Mouse (Mus musculus): Measurements from ENCODE around the gene Khsrp.

The Khsrp gene

GRCm38 (mm10) chr17:57029691-57030090 is 1.6 kb downstream of the Khsrp start:
- no peak for DNase-seq (ENCODE audit: low read depth)

DNA sequence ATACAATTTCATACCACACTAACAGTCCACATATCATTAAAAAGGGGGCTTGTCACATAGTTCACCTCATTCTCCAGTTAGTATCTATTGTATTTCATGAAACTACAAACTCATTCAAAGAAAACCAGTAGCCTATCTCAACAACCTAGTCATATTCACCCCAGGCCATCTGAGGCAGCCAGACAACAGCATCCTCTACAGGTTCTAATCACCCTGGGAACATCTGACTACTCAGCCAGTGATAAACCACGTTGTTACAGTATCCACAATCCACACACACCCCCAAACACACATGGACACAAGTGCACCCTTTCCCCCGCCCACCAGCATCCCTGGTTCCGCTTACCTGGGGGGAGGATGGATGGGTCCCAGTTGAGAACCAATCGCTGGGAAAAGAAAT is 3.9 kb downstream of the Khsrp start:
- DNase-seq (ENCODE audit: low read depth) = no peak

DNA sequence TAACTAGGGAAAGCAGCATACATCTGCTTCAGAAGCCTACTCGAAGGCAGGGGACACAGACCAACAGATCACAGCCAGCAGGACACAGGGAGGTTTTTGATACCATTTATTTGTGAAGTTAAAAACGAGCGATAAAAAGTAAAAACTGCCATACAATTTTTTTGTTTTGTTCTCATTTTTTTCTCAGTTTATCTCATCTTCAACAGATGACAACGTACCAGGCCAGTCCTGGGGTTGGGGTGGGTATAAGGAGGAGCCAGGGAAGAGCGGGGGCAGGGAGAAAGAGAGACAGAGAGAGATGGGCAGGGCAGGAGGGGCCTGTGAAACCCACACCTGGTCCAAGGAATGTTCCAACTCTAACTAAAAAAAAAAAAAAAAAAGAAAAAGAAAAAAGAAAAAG is 10.4 kb downstream of the Khsrp start:
- no peak for DNase-seq (ENCODE audit: low read depth)

DNA sequence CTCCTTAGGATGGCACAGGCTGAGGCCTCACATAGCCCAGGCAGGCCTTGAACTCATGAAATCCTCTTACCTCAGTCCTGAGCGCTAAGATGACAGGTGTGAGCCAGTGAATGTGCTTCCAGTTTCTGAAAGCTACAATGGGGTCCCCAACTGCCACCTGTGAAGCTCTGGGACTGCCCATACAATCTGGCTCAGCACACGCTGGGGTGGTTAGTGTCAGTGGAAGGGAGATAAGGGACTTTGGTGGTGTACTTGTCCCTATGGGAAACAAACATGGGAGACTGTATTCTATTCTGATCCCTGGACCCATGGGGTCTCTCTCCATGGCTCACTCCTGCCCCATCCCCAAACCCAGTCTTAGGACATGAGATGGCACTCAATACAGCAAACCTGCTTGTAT is 11.6 kb downstream of the Khsrp start:
- no peak for DNase-seq (ENCODE audit: low read depth)

DNA sequence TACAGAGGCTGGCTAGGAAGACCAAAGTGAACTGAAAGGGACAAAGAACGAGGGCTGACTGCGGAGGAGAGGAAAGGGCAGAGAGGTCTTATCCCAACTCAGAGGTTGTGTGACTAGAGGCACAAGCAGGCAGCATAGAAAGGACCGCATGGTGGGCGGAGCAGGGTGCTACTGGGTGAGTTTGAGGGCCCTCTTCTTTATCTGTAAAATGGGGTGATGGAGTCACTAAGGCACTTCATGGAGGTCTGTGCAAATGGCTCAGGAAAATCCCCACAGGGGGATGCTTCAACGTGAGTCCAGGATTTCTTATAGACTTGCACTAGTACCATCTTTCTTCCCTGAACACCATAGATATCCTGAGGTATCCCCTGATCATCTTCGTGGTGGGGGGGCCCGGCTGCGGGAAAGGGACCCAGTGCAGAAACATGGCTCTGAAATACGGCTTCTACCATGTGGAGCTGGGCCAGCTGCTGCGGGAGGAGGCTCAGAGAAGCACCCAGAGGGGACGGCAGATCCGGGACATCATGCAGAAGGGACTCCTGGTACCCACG is 19.0 kb downstream of the Khsrp start:
- DNase-seq (ENCODE audit: low read depth) = no peak

DNA sequence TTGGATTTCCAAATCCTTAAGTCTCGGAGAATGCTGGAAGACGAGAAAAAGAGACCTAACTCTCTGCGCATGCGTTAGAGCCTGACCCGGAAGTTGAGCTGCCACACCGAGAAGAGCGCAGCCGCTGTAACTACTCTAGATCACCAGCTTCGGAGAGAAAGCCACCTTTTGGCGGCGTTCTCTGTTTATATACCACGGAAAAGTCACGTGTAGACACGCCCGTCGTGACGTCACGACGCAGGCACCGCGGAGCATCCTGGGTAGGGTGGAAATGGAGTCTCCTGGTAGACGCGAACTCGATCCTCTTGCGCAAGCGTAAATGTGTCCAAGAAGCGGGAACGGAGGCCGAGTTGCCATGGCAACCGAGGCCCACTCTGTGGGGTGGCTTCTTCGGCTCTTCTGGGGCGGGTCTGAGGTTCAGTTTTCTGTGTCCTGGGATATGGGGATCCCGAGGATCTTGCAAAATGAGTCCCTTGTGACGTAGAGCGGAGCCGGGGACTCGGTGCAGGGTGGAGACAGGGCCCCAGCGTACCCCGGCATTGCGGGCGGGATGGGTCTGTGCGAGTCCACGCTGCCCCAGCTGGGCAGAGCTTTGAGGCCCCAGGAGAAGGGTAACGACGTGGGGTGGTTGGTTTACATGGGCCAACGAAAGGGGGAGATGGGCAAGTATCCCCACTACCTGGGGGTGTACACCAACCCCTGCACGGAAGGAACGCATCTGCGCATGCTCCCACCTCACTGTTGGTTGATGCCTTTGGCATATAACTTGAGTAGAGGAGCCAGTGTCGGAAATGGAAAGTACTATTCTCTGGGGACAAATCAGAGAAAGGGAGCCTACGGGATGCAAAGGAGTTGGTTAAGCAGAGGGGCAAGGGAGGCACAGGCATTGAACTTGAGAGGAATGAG is 19.8 kb downstream of the Khsrp start, which contains the start of the genes Gtf2f1 and Gm17949:
Gene Gtf2f1, minus strand, starts transcription at position 53 of the 906 bp plus-strand sequence.
Gene Gm17949, plus strand, starts transcription at position 234 of the 906 bp plus-strand sequence.
- peak; percentile 100 for DNase-seq (ENCODE audit: low read depth)

- no peak for DNase-seq (ENCODE audit: low read depth)
Observed at GRCm38 (mm10) chr17:57010911-57011235, 20.4 kb downstream of the Khsrp start.

DNA sequence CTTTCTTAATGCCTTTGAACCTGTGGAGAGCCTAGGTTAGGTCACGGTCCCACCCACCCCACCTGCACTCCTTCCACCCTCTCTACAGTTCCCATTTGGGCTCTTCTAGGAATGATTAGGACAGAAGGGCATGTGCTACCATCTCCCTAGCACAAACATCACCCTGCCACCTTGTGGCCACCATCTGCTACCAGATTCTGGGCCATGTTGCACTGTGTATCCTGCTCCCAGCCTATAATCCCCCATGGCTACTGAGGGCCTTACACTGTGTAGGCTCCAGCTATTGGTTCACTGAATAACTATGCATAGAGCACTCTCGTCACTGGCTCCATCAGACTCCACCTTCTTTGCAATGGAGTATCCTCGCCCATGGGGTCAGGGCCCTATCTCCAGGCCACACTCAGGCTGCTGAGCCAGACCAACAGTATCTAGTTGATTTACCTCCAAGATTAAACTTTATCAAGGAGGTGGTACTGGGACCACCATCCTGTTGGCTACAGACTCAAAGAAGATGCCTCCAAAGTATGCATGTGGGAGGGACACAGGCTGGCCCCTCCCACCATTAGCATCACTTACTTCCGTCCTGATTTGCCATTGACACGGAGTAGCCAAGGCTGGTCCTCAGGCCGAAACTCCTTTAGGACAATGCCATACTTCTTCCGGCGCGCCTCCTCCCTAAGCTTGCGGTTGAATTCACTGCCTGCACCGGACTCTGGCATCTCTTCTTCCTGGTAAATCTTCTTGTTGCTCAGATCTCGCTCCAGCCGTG is 24.0 kb downstream of the Khsrp start:
- DNase-seq (ENCODE audit: low read depth) = no peak

- DNase-seq (ENCODE audit: low read depth) = no peak
Observed at GRCm38 (mm10) chr17:57003994-57004393, 27.3 kb downstream of the Khsrp start.

DNA sequence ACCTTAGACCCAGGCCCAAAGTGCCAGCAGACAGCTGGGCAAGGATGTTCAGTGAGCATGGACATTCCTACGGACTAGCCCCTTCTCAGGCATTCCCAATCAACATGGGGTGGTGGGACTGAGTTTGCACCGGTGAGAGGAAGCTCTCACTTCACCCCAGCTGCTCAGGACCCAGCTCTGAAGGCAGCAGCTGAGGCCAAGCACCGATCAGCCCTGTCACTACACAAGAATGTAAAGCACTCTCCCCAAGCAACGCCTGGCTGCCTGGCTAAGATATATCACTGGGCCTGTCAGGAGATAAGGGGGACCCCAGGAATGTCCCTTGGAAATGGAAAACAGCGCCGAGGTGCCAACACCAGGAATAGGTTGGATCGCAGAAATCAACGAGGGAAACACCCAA is 30.1 kb downstream of the Khsrp start:
- DNase-seq (ENCODE audit: low read depth) = no peak

DNA sequence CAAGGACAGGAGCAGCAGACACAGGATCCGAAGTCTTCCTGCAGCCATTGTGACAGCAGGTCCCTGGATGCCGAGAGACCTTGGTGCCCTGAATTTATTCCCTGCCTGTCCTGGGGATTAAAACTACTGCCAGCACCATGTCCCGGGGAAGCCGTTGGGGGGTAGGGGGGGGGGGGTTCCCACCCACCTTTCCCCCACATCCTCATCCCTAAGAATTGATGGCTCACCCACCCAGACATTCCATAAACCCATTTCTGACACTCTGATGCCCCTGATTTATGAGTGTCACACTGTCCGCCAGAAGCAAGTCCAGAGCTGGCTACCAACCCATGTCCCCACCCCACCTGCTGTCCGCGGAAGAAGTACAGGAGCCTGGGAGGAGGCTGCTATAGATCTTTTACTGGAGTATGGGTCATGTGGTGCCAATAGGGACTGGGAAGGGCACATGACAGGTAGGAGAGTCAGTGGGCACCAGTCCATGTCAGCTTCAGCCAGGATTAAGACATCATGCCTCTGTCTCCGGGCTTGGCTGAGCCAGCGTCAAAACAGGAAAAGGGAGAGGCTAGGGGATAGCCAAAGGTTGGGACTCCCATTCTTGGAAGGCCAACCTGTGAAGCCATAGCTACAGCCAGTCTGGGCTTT is 31.2 kb downstream of the Khsrp start, which contains the start of gene Pspn:
Gene Pspn, minus strand, starts transcription at position 51 of the 642 bp plus-strand sequence.
- no peak for DNase-seq (ENCODE audit: low read depth)

GRCm38 (mm10) chr17:56999414-56999813 is 31.9 kb downstream of the Khsrp start:
- DNase-seq (ENCODE audit: low read depth) = no peak

DNA sequence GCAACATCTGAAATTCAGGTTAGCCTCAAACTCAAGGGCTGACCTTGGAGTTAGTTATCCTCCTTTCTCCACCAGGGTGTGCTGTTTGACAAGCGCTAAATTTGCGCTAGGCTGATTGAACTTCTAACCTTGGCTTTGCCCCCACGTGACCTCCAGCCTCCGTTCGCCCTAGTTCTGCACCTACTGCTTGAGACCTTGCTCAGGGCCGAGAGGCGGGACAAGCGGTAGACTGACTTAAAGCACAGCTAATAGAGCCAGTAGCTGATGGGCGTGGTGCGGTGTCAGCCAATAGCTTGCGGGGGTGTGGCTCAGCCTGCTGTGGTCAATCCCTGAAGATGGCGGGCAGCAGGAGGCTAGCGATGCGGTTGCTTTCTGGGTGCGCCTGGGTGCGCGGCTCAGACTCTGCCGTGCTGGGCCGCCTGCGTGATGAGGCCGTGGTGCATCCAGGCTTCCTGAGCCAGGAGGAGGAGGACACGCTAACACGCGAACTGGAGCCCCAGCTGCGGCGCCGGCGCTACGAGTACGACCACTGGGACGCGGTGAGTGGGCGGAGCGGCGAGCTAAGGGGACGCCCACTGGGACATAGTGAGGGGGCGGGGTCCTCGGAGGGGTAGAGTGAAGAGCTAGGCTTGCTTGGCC is 34.2 kb downstream of the Khsrp start, which contains the start of gene Alkbh7:
Gene Alkbh7, plus strand, starts transcription at position 311 of the 639 bp plus-strand sequence.
- peak; percentile 98 for DNase-seq (ENCODE audit: low read depth)

GRCm38 (mm10) chr17:56996506-56996905 is 34.8 kb downstream of the Khsrp start:
- DNase-seq (ENCODE audit: low read depth) = no peak

- no peak for DNase-seq (ENCODE audit: low read depth)
Observed at GRCm38 (mm10) chr17:56995046-56995445, 36.3 kb downstream of the Khsrp start.

GRCm38 (mm10) chr17:56990966-56991365 is 40.4 kb downstream of the Khsrp start:
- DNase-seq (ENCODE audit: low read depth) = no peak

DNA sequence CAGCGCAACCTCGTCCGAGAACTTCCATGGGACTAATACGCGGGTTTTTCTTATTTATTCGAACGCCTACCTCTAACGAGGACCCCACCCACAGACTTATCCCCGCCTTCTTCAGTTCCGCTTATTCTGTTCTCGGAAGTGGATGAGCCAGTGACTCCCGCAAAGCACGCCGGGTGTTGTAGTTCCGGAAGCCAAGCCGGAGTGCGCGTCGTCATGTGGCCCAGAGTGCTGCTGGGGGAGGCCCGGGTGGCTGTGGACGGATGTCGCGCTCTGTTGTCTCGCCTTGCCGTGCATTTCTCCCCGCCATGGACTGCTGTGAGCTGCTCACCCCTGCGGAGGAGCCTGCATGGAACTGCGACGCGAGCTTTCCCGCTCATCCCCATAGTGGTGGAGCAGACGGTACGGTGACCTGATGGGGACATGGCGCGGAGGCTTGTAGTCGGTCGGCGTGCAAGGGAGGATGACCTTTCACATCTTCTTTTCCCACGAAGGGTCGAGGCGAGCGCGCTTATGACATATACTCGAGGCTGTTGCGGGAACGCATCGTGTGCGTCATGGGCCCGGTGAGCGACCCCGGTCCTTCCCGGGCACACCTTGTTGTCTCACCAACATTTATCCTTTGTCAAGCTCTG is 41.1 kb downstream of the Khsrp start, which contains the start of gene Clpp:
Gene Clpp, plus strand, starts transcription at position 191 of the 632 bp plus-strand sequence.
- peak; percentile 97 for DNase-seq (ENCODE audit: low read depth)

DNA sequence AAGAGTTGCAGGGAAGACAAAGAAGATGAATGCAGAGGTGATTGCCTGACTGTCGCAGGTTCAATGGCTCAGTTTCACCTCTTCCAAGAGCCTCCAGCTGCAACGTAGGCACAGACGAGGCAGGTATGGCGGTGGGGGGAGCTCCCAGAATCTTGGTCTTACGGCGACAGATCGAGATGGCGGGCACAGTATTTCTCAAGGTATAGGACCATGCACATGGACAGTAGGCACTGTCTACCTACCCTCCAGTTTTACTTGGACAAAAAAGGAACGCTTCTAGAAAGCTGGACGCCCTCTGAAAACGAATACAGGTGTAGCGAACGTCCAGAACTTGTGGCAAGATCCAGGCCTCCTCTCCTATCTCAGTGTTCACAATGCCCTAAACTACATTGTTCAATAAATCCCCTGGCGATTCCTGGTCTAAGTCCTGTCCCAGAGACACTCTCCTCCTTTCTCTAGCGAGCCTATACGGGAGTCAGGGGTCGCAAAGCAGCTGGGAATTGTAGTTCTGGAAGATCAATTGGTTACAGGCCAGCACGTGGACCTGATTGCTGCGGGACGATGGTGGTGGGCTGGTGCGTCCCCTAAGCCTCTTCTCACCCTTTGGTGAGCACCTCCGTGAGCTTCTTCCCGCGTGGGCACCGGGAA is 41.7 kb downstream of the Khsrp start:
- no peak for DNase-seq (ENCODE audit: low read depth)

- no peak for DNase-seq (ENCODE audit: low read depth)
Observed at GRCm38 (mm10) chr17:56988921-56989430, 42.3 kb downstream of the Khsrp start.

DNA sequence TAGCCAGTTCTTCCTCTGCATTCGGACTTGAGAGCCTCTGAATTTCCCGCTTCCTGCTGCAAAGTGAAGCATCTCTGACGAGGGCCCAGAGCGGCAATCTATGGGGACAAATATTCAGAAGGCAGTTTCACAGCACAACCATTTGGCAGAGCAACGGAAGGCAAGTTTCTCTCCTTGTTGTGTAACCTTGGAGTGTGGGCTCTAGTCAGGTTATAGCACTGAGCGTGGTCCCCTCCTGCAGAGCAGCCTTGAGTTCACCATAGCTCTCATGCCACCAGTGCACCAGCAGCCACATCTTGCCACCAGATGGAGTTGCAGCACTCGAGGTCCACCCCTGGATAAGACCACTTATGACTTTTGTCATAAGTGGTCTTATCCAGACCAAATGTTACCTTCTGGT is 42.9 kb downstream of the Khsrp start:
- DNase-seq (ENCODE audit: low read depth) = no peak

Data from naive thymus-derived CD4-positive, alpha-beta T cell, adult 2 months (primary cell).